Mouse (Mus musculus) kidney, postnatal 0 days (tissue): ENCODE results near the gene Naip2. TPM values are rescaled to one million over a fixed set of nuclear protein-coding genes. Genes with fewer than 3 reads are reported as not detected.

Experiments used
- ATAC-seq: fragments of 200-750 bp; cut with Nextera tagmentation; replicated peaks from 2 replicates; pipeline ENCODE4 v1.8.0; 2017; ENCODE audit warnings: low read depth, moderate number of reproducible peaks, moderate TSS enrichment, moderate library complexity; ENCODE audit not compliant: low FRiP score
- DNase-seq: peaks from one replicate; pipeline ENCODE4 v3.0.0-alpha.2; 2016; ENCODE audit warnings: low spot score
- H3K27ac ChIP-seq: fragments of 300-500 bp; sonication (generic); 2 replicates; pipeline ENCODE4 v1.5.1; 2014; ENCODE audit warnings: mild to moderate bottlenecking
- H3K27me3 ChIP-seq: fragments of 300-500 bp; sonication (generic); 2 replicates; pipeline ENCODE4 v1.6.1; 2014; ENCODE audit warnings: low read length, mixed read lengths; ENCODE audit not compliant: insufficient read depth
- H3K36me3 ChIP-seq: fragments of 300-500 bp; sonication (generic); 2 replicates; pipeline ENCODE4 v1.6.1; 2014; ENCODE audit warnings: low read length, mixed read lengths; ENCODE audit not compliant: insufficient read depth
- H3K4me1 ChIP-seq: fragments of 300-500 bp; sonication (generic); replicated peaks from 2 replicates; pipeline ENCODE4 v1.6.1; 2014; ENCODE audit warnings: antibody characterized with exemption, low read length, mixed read lengths; ENCODE audit not compliant: insufficient read depth
- H3K4me2 ChIP-seq: fragments of 300-500 bp; sonication (generic); 2 replicates; pipeline ENCODE4 v1.6.1; 2014; ENCODE audit warnings: mild to moderate bottlenecking, low read length, moderate library complexity, mixed read lengths
- H3K4me3 ChIP-seq: fragments of 300-500 bp; sonication (generic); replicated peaks from 2 replicates; pipeline ENCODE4 v1.5.1; 2014; ENCODE audit warnings: low read depth, low read length
- H3K9ac ChIP-seq: fragments of 300-500 bp; sonication (generic); 2 replicates; pipeline ENCODE4 v1.6.1; 2014; ENCODE audit warnings: low read depth, low read length
- H3K9me3 ChIP-seq: fragments of 300-500 bp; sonication (generic); replicated peaks from 2 replicates; pipeline ENCODE4 v1.6.1; 2016; ENCODE audit warnings: low read length, inconsistent platforms, mixed read lengths
- CTCF ChIP-seq: IDR thresholded peaks from 2 replicates; pipeline ENCODE4 v1.5.1; 2016; ENCODE audit warnings: antibody characterized with exemption, low read depth, mild to moderate bottlenecking, moderate library complexity
- WGBS: fragments of 180-500 bp; shearing (Covaris S2); extraction: QIAGEN DNeasy Blood & Tissue Kit; methylation state at CpG from one replicate; pipeline ENCODE4 v1.1.7; 2014; 5-methylcytosine and 5-hydroxymethylcytosine counted together
- polyA plus RNA-seq: library from polyadenylated mRNA; unstranded; fragments of >200 nt; fragmentation: Nextera tagmentation; extraction: Ambion mirVana; gene quantifications from 2 replicates; pipeline ENCODE4 v1.2.1, GENCODE M21; 2015

The Naip2 gene
- polyA plus RNA-seq, 1 experiment from 2014 or later: 0.51 TPM

GRCm38 (mm10) chr13:100156624-100157023 lies 45.3 kb downstream of the Naip2 start:
- 93% methylated on average over 3 of the region's 3 CpGs for WGBS
- no peaks in the 10 kb centered on the region for H3K27me3 ChIP-seq

GRCm38 (mm10) chr13:100152659-100153058 lies 49.2 kb downstream of the Naip2 start:
- H3K4me1 ChIP-seq: no peaks in the 10 kb centered on the region
- no peaks in the 10 kb centered on the region for H3K36me3 ChIP-seq
- no peak overlapping the region for H3K9ac ChIP-seq
- ATAC-seq (no peak), DNase-seq (no peak)
- H3K27me3 ChIP-seq: no peaks in the 10 kb centered on the region
- no peak overlapping the region for H3K4me2 ChIP-seq
- H3K9me3 ChIP-seq: no peaks in the 10 kb centered on the region
- 67% methylated on average over 1 of the region's 1 CpGs for WGBS
- H3K27ac ChIP-seq: no peak overlapping the region
- no peak for TF ChIP-seq CTCF
- H3K4me3 ChIP-seq: no peak overlapping the region

More at GRCm38 (mm10) chr13:100156624-100157023, 45.3 kb downstream of the Naip2 start:
- Histone ChIP-seq H3K36me3 (no peaks in the 10 kb centered on the region), H3K4me1 (no peaks in the 10 kb centered on the region), H3K4me3 (no peak overlapping the region), H3K9me3 (no peaks in the 10 kb centered on the region), H3K4me2 (no peak overlapping the region), H3K27ac (no peak overlapping the region), H3K9ac (no peak overlapping the region)
- TF ChIP-seq CTCF: no peak
- DNase-seq: no peak
- no peak for ATAC-seq

GRCm38 (mm10) chr13:100141646-100142314 lies 60.1 kb downstream of the Naip2 start:
- Histone ChIP-seq H3K36me3 (peaks cover 14% of the 10 kb centered on the region), H3K9ac (no peak overlapping the region), H3K27me3 (no peaks in the 10 kb centered on the region), H3K4me2 (no peak overlapping the region), H3K4me3 (no peak overlapping the region), H3K9me3 (no peaks in the 10 kb centered on the region), H3K4me1 (no peaks in the 10 kb centered on the region), H3K27ac (no peak overlapping the region)
- WGBS: 77% methylated on average over 8 of the region's 8 CpGs
- DNase-seq (no peak), ATAC-seq (no peak)
- no peak for TF ChIP-seq CTCF

- peaks cover 15% of the 10 kb centered on the region for H3K36me3 ChIP-seq
- WGBS: 2% methylated on average over 10 of the region's 10 CpGs
- H3K27ac ChIP-seq: no peak overlapping the region
- TF ChIP-seq CTCF: no peak
- H3K4me2 ChIP-seq: peak overlapping the region; percentile 73
- peak overlapping the region; percentile 96 for H3K4me3 ChIP-seq
- no peaks in the 10 kb centered on the region for H3K27me3 ChIP-seq
- ATAC-seq (peak; percentile 59), DNase-seq (no peak)
- H3K4me1 ChIP-seq: peaks cover 10% of the 10 kb centered on the region
- H3K9me3 ChIP-seq: no peaks in the 10 kb centered on the region
- peak overlapping the region; percentile 87 for H3K9ac ChIP-seq
Measured at GRCm38 (mm10) chr13:100125258-100125643, 76.6 kb downstream of the Naip2 start.

- H3K9ac ChIP-seq: peak within 1 kb of the TSS; percentile 87
- WGBS: 6% methylated on average over 42 of the region's 42 CpGs
- peaks cover 15% of the 10 kb centered on the region for H3K36me3 ChIP-seq
- H3K27me3 ChIP-seq: no peaks in the 10 kb centered on the region
- TF ChIP-seq CTCF: no peak
- H3K4me1 ChIP-seq: peaks cover 10% of the 10 kb centered on the region
- peak within 1 kb of the TSS; percentile 62; the same call in 1 of the 2 replicates for H3K27ac ChIP-seq
- peak within 1 kb of the TSS; percentile 96 for H3K4me3 ChIP-seq
- ATAC-seq: peak; percentile 98
- H3K4me2 ChIP-seq: peak within 1 kb of the TSS; percentile 73
- DNase-seq: peak; percentile 96
- H3K9me3 ChIP-seq: no peaks in the 10 kb centered on the region
Measured at GRCm38 (mm10) chr13:100124423-100125257, 77.3 kb downstream of the Naip2 start, which contains the start of gene Smn1. Gene Smn1 (plus strand): TSS chr13:100124852.

- no peak for TF ChIP-seq CTCF
- WGBS: 82% methylated on average over 3 of the region's 3 CpGs
- H3K4me1 ChIP-seq: peaks cover 10% of the 10 kb centered on the region
- H3K27me3 ChIP-seq: no peaks in the 10 kb centered on the region
- ATAC-seq (no peak), DNase-seq (no peak)
- H3K4me2 ChIP-seq: peak overlapping the region; percentile 73
- H3K36me3 ChIP-seq: peaks cover 12% of the 10 kb centered on the region
- H3K4me3 ChIP-seq: peak overlapping the region; percentile 96
- peak overlapping the region; percentile 87; the same call in 1 of the 2 replicates for H3K9ac ChIP-seq
- no peak overlapping the region for H3K27ac ChIP-seq
- no peaks in the 10 kb centered on the region for H3K9me3 ChIP-seq
Measured at GRCm38 (mm10) chr13:100123970-100124369, 77.9 kb downstream of the Naip2 start.
